Mouse (Mus musculus) ES-E14 (cell line): ENCODE data around the gene Smox.

ENCODE experiments used
- CHD2 ChIP-seq: IDR thresholded peaks from 2 replicates; pipeline ENCODE4 v1.6.1; 2014; ENCODE audit warnings: mild to moderate bottlenecking, low read depth, low read length, inconsistent platforms
- HCFC1 ChIP-seq: IDR thresholded peaks from 2 replicates; pipeline ENCODE4 v1.6.1; 2012; ENCODE audit warnings: low read length, inconsistent platforms, borderline replicate concordance; ENCODE audit not compliant: insufficient read depth
- MAFK ChIP-seq: IDR thresholded peaks from 2 replicates; pipeline ENCODE4 v1.6.1; 2014; ENCODE audit warnings: mild to moderate bottlenecking, low read depth, low read length, inconsistent platforms; ENCODE audit not compliant: insufficient read depth

DNA sequence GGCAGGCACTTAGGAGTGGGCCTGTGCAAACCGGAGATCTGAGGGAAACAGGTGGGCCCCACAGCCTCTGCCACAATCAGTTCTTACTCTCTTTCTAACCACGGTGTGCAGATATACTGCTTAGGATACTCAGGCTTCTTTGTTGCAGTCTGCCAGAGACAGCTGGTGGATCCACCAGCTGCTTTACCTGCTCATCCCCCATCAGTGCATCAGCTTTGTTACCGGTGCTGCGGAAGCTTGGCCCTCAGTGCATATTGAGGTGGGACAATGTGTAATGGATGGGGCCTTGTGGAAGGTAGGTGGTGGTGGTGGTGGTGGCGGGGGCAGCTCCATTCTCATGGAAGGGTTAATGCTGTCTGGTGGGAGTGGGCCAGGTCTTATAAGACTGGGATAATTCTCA is 57.8 kb downstream of the Smox start:
- TF ChIP-seq HCFC1, result no peak
- TF ChIP-seq MAFK, result no peak
- no peak for TF ChIP-seq CHD2
